Mouse (Mus musculus) neural tube, embryonic 15.5 days (tissue): ENCODE data around the gene Glyatl3. TPM values are rescaled to one million over a fixed set of nuclear protein-coding genes. Genes with fewer than 3 reads are reported as not detected.

Source experiments
- ATAC-seq: fragments of 200-750 bp; cut with Nextera tagmentation; 2 replicates; pipeline ENCODE4 v1.8.0; 2017; ENCODE audit warnings: mild to moderate bottlenecking, moderate TSS enrichment, moderate library complexity; ENCODE audit not compliant: low FRiP score
- H3K27ac ChIP-seq: fragments of 300-500 bp; sonication (generic); replicated peaks from 2 replicates; pipeline ENCODE4 v1.5.1; 2015; ENCODE audit warnings: mild to moderate bottlenecking, inconsistent platforms
- H3K27me3 ChIP-seq: fragments of 300-500 bp; sonication (generic); replicated peaks from 2 replicates; pipeline ENCODE4 v1.6.1; 2015; ENCODE audit warnings: inconsistent platforms
- H3K36me3 ChIP-seq: fragments of 300-500 bp; sonication (generic); 2 replicates; pipeline ENCODE4 v1.6.1; 2015; ENCODE audit warnings: inconsistent platforms
- H3K4me1 ChIP-seq: fragments of 300-500 bp; sonication (generic); 2 replicates; pipeline ENCODE4 v1.6.1; 2015; ENCODE audit warnings: inconsistent platforms
- H3K4me2 ChIP-seq: fragments of 300-500 bp; sonication (generic); 2 replicates; pipeline ENCODE4 v1.6.1; 2015; ENCODE audit warnings: inconsistent platforms, mild to moderate bottlenecking, moderate library complexity
- H3K4me3 ChIP-seq: fragments of 300-500 bp; sonication (generic); replicated peaks from 2 replicates; pipeline ENCODE4 v1.5.1; 2015; ENCODE audit warnings: mild to moderate bottlenecking, inconsistent platforms
- H3K9ac ChIP-seq: fragments of 300-500 bp; sonication (generic); replicated peaks from 2 replicates; pipeline ENCODE4 v1.6.1; 2015; ENCODE audit warnings: mild to moderate bottlenecking, inconsistent platforms
- H3K9me3 ChIP-seq: fragments of 300-500 bp; sonication (generic); replicated peaks from 2 replicates; pipeline ENCODE4 v1.6.1; 2016; ENCODE audit warnings: inconsistent platforms
- WGBS: fragments of 180-500 bp; shearing (Covaris S2); methylation state at CpG from one replicate; pipeline ENCODE4 v1.1.7; 2015; ENCODE audit warnings: mixed read lengths; 5-methylcytosine and 5-hydroxymethylcytosine counted together
- polyA plus RNA-seq: library from polyadenylated mRNA; unstranded; fragments of >200 nt; fragmentation: Nextera tagmentation; extraction: Ambion mirVana; gene quantifications from 2 replicates; pipeline ENCODE4 v1.2.1, GENCODE M21; 2015

The Glyatl3 gene
- polyA plus RNA-seq, 1 experiment from 2014 or later = not detected

DNA sequence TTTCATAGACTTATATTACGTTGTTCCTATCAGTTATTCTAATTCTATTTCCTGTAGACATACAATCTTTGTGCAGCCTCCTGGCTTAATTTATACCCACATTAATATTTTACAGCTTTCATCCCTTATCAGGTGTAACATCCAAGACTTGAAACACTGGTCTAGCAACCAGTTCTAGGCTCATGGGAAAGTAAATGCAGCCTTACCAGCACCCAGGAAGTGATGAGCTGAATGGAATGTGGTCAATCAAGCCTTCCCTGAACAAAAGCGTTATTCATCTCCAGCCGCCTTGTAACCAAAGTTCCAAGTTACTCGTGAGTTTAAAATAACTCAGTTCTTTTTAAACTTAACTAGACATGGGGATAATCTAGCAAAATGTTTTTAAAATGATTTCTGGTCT, 29.0 kb downstream of the Glyatl3 start:
- H3K4me1 ChIP-seq = peaks cover 4% of the 10 kb centered on the region
- 86% methylated on average over 4 of the region's 4 CpGs for WGBS

DNA sequence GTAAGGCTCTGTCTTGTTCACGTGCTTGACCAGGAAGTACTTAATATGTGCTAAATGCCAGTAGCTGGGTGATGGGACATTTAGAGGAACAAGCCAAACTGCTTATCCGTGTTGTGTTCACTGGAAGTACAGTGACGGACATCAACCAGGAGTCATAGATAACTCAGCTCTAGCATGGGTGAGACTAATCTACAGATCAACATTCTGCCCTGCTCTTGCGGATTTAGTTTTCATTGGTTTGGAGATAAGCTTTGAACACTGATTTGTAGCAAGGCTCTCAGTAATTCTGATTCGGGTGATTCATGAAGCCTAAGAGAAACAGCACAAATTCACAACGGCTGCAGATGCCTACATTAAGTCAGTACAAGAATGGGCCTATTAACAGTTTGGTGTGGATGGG, 32.0 kb downstream of the Glyatl3 start:
- ATAC-seq = no peak
- H3K36me3 ChIP-seq = no peaks in the 10 kb centered on the region
- H3K4me1 ChIP-seq = peaks cover 4% of the 10 kb centered on the region
- H3K9ac ChIP-seq = no peak overlapping the region
- H3K4me2 ChIP-seq = no peak overlapping the region
- no peak overlapping the region for H3K4me3 ChIP-seq
- 95% methylated on average over 6 of the region's 6 CpGs for WGBS
- no peak overlapping the region for H3K27ac ChIP-seq
- H3K27me3 ChIP-seq = no peaks in the 10 kb centered on the region
- H3K9me3 ChIP-seq = no peaks in the 10 kb centered on the region

More for the DNA sequence above, 29.0 kb downstream of the Glyatl3 start:
- H3K36me3 ChIP-seq = no peaks in the 10 kb centered on the region
- no peak overlapping the region for H3K4me2 ChIP-seq
- H3K27ac ChIP-seq = no peak overlapping the region
- ATAC-seq = no peak
- no peak overlapping the region for H3K4me3 ChIP-seq
- H3K27me3 ChIP-seq = no peaks in the 10 kb centered on the region
- no peak overlapping the region for H3K9ac ChIP-seq
- no peaks in the 10 kb centered on the region for H3K9me3 ChIP-seq

DNA sequence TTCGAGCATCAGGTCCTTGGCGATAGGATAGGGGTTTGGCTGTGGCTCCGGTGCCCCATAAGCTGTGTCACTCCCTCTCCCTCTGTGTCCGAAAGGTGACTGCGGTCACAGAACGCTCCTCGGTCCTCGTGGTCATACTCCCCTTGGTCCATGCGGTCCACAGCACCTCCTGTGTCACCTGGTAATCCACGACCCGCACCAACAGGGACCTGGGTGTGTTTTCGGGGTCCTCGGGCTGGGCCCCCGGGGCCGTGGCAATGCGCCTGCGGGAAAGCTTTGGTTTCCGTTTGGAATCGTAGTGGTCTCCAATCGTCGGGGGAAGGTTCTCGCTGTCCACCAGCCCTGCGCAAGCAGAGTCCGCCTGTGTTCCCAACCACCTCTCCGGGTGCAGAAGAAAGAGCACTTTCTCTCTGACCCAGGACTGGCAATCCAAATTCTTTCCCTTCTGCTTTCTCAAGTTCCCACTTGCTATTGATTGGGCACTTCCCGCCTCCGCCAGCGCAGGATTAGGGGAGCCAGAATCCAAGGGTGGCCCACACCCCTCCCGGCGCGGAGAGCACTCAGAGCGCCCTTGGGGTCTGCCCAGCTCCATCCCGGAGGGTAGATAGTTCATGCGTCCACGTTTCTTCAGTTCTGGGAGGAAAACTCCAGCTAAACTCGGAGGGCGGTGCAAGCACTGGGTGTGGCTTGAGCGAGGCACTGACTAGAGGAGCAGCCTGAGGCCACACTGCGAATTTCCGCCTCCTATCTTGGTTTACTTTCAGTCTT, 34.0 kb downstream of the Glyatl3 start, which contains the start of gene 9130008F23Rik:
Gene 9130008F23Rik (minus strand): TSS at position 636 of the 768 bp plus-strand sequence.
- no peaks in the 10 kb centered on the region for H3K9me3 ChIP-seq
- peak within 1 kb of the TSS; percentile 54 for H3K4me3 ChIP-seq
- WGBS = under 1% methylated on average over 40 of the region's 40 CpGs
- peak; percentile 80; the same call in 1 of the 2 replicates for ATAC-seq
- H3K27ac ChIP-seq = no peak within 1 kb of the TSS
- peak within 1 kb of the TSS; percentile 97 for H3K4me2 ChIP-seq
- no peaks in the 10 kb centered on the region for H3K36me3 ChIP-seq
- H3K9ac ChIP-seq = peak within 1 kb of the TSS; percentile 50
- H3K27me3 ChIP-seq = no peaks in the 10 kb centered on the region
- H3K4me1 ChIP-seq = peaks cover 4% of the 10 kb centered on the region

DNA sequence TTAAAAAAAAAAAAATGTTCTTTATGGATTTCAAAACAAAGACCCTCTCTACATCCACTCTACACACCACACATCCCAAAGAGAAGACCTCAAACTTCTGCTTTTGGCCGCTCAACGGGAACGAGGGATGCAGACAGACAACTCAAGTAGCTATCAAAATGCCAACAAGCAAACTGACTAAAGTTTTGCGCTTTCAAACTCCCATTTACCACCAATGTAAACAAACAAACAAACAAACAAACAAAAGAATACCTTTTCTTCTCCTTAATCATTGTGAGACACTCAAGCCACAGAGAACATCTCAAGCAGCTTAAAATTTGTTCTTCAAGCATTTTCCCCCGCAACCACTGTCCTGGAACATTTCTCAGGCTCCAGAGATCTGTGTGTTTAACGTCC, 34.6 kb downstream of the Glyatl3 start:
- Histone ChIP-seq H3K9ac (peak overlapping the region; percentile 50), H3K27me3 (no peaks in the 10 kb centered on the region), H3K4me1 (peaks cover 4% of the 10 kb centered on the region), H3K36me3 (no peaks in the 10 kb centered on the region), H3K4me2 (peak overlapping the region; percentile 97), H3K27ac (no peak overlapping the region), H3K9me3 (no peaks in the 10 kb centered on the region), H3K4me3 (peak overlapping the region; percentile 54)
- 6% methylated on average over 6 of the region's 6 CpGs for WGBS
- ATAC-seq = no peak

DNA sequence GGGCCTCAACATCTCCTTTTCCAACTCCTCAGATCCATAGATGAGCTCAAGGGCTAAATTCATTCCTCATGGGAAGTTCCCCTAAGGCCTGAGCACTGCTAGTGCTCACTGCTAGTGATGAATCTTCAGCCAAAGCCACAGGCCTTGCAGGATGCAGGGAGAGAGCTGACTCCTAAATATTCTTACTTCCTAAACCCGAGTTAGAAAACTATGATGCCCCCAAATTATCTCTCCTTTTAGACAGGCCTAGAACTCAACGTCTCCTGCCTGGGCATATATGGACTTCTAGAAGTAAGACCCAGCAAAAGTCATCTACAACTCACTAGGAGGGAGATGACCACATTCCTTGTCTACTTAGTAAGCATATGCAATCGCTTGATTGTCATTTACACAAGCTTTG, 36.4 kb downstream of the Glyatl3 start:
- no peak overlapping the region for H3K27ac ChIP-seq
- no peak overlapping the region for H3K4me2 ChIP-seq
- no peak overlapping the region for H3K9ac ChIP-seq
- no peaks in the 10 kb centered on the region for H3K27me3 ChIP-seq
- H3K4me3 ChIP-seq = no peak overlapping the region
- no peaks in the 10 kb centered on the region for H3K9me3 ChIP-seq
- peaks cover 4% of the 10 kb centered on the region for H3K4me1 ChIP-seq
- no peak for ATAC-seq
- no peaks in the 10 kb centered on the region for H3K36me3 ChIP-seq
- 50% methylated on average over 3 of the region's 3 CpGs for WGBS

DNA sequence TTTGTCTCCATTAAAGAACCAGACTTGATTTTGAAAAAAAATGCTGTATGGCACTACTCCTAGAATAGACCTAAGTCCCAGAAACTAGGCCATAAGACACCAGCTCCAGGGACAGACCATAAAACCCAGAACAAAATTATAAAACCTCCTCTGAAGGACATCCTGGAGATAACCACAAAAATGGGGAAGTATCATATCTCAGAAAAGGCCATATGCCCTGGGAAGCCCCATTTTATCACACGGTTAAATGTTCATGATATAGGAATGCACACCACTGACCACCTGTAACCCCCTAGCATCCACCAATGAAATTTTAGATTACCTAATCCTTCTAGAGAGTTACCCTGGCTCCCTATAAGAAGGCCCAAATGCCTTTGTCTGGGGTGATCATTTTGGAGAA, 38.6 kb downstream of the Glyatl3 start:
- Histone ChIP-seq H3K36me3 (no peaks in the 10 kb centered on the region), H3K4me2 (no peak overlapping the region), H3K27ac (no peak overlapping the region), H3K9ac (no peak overlapping the region), H3K27me3 (no peaks in the 10 kb centered on the region), H3K9me3 (no peaks in the 10 kb centered on the region), H3K4me3 (no peak overlapping the region), H3K4me1 (peaks cover 4% of the 10 kb centered on the region)
- no peak for ATAC-seq
- 89% methylated on average over 1 of the region's 1 CpGs for WGBS

DNA sequence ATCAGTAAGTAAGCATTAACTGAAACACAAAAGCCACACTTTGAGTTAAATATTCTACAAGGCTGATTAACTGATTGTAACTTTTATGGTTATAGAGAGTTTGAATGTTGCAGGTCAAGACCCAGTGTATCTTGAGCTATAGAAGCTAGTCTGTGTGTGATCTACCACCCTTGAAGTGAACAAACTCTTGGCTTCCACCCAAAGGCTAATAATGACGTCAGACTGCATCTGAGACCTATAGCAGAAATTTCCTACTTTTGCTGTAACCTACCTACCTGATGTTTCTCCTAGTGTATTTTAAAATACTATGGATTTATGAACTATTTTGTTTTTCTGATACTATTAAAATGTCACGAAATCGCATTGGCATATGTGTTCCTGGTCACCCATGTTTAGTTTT, 39.4 kb downstream of the Glyatl3 start:
- H3K27me3 ChIP-seq = no peaks in the 10 kb centered on the region
- 85% methylated on average over 3 of the region's 3 CpGs for WGBS

DNA sequence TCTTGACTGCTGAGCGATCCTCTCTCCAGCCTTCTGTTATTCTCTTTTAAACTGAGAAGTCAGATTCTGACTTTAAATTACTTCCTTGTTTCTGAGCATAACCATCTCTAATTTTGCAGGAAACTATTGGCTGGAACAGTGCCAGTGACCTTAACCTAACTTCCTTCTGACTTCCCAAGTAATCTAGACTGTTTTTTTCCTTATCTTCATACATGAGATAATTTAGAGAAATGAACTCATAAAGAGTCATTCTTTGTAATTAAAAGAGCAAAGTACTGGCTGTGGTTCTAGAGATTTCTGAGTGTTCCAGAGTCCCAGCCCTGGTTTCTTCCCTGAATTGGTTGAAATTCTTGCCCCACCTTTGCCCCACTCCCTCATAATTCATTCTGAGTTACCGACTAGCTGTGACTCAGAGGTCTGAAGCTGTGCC, 40.6 kb downstream of the Glyatl3 start:
- no peak for ATAC-seq
- Histone ChIP-seq H3K27me3 (no peaks in the 10 kb centered on the region), H3K9ac (no peak overlapping the region), H3K36me3 (no peaks in the 10 kb centered on the region), H3K27ac (no peak overlapping the region), H3K9me3 (no peaks in the 10 kb centered on the region), H3K4me2 (no peak overlapping the region), H3K4me1 (no peaks in the 10 kb centered on the region), H3K4me3 (no peak overlapping the region)
- WGBS = 43% methylated on average over 2 of the region's 2 CpGs

More for the DNA sequence above, 39.4 kb downstream of the Glyatl3 start:
- Histone ChIP-seq H3K27ac (no peak overlapping the region), H3K4me3 (no peak overlapping the region), H3K4me2 (no peak overlapping the region), H3K4me1 (no peaks in the 10 kb centered on the region; the same call in 1 of the 2 replicates), H3K9me3 (no peaks in the 10 kb centered on the region), H3K9ac (no peak overlapping the region), H3K36me3 (no peaks in the 10 kb centered on the region)
- no peak for ATAC-seq

DNA sequence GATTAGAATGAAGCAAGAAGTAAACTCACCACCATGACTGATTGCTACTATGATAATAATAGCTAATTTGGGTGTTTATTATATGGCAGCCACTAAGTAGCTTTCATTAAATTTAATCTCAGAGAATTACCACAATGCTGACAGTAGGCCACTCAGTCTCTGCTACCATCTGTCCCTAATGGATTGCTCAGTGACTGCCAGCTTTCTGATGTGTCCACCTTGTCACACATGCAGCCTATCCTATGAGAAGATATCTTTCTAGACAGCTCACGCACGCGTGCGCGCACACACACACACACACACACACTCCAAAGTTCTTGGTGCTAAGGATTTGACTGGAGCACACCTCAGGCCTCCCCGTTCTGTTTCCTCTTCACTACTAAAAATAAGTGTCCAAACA, 41.5 kb downstream of the Glyatl3 start:
- Histone ChIP-seq H3K9me3 (no peaks in the 10 kb centered on the region), H3K9ac (no peak overlapping the region), H3K27me3 (no peaks in the 10 kb centered on the region), H3K4me3 (no peak overlapping the region), H3K4me2 (no peak overlapping the region), H3K4me1 (no peaks in the 10 kb centered on the region), H3K36me3 (no peaks in the 10 kb centered on the region), H3K27ac (no peak overlapping the region)
- WGBS = 96% methylated on average over 6 of the region's 6 CpGs
- no peak for ATAC-seq

DNA sequence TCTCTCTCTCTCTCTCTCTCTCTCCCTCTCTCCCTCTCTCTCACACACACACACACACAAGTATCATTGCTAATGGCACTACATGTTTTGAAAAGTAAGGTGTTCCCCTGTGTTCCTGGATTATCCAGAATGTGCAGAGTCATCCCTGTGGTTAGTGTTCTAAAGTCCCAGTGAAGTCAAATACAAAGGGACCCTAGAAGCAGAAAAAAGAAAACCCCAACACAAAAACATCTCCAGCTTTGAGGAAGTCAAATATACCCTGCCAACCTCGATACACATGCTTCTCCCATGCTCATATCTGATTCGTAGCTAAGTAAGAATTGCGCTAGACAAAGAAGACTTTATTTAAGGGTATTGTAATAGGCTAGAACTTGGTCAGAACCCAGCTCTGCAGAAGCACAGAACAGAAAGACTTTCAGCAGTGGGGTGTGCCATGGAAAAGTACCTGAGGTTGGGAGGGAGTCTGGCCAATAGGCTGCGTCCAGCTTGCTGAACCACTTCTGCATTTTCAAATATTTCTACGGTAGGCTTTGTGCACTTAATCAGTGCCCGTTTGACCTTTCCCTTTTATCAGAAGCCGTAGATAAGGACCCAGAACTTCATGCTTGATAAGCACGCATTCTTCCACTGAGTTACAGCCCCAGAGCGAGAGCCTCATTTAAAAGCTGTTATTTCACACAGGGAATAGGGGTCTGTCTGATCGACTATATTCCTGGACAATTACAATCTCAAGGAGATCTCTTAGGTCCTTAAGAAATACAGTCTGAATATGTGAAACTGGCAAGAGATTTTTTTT, 45.0 kb downstream of the Glyatl3 start:
- H3K4me2 ChIP-seq = no peak overlapping the region
- H3K27me3 ChIP-seq = no peaks in the 10 kb centered on the region
- H3K36me3 ChIP-seq = no peaks in the 10 kb centered on the region
- H3K9ac ChIP-seq = no peak overlapping the region
- ATAC-seq = no peak
- H3K27ac ChIP-seq = no peak overlapping the region
- 85% methylated on average over 10 of the region's 10 CpGs for WGBS
- no peaks in the 10 kb centered on the region for H3K9me3 ChIP-seq
- H3K4me3 ChIP-seq = no peak overlapping the region
- no peaks in the 10 kb centered on the region for H3K4me1 ChIP-seq

DNA sequence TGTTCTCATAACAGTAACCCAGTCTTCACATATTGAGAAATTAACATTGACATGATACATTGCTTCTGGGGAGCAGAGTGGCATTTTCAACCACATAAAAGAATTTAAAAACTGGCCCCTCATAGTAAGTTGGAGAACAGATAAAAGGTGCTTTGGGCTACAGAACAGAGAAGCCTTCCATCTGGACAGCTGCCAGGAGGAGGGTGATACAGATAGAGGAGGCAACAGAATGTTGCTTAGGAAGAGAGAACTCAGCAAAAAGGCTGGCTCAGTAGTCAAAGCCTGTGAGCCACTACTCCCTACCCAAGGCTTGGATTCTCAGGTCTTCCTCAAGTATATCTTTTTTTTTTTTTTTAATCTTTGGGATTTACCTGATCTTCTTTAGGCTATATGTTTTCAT, 59.1 kb downstream of the Glyatl3 start:
- Histone ChIP-seq H3K36me3 (no peaks in the 10 kb centered on the region), H3K27ac (no peak overlapping the region), H3K9ac (no peak overlapping the region), H3K4me1 (no peaks in the 10 kb centered on the region), H3K27me3 (no peaks in the 10 kb centered on the region), H3K9me3 (no peaks in the 10 kb centered on the region), H3K4me2 (no peak overlapping the region), H3K4me3 (no peak overlapping the region)
- ATAC-seq = no peak
